Mouse (Mus musculus) ES-E14 (cell line): ENCODE data around the gene Tmem39a.

Experiments
- HCFC1 ChIP-seq: IDR thresholded peaks from 2 replicates; pipeline ENCODE4 v1.6.1; 2012; ENCODE audit warnings: low read length, inconsistent platforms, borderline replicate concordance; ENCODE audit not compliant: insufficient read depth
- MAFK ChIP-seq: IDR thresholded peaks from 2 replicates; pipeline ENCODE4 v1.6.1; 2014; ENCODE audit warnings: mild to moderate bottlenecking, low read depth, low read length, inconsistent platforms; ENCODE audit not compliant: insufficient read depth
- ZC3H11A ChIP-seq: IDR thresholded peaks from 2 replicates; pipeline ENCODE4 v1.6.1; 2012; ENCODE audit warnings: low read depth, mild to moderate bottlenecking, inconsistent platforms, low read length, borderline replicate concordance
- ZNF384 ChIP-seq: IDR thresholded peaks from 2 replicates; pipeline ENCODE4 v1.6.1; 2012; ENCODE audit warnings: low read depth, low read length, inconsistent platforms

GRCm38 (mm10) chr16:38526264-38526663, 32.2 kb upstream of the Tmem39a start:
- TF ChIP-seq MAFK (no peak), ZC3H11A (no peak), ZNF384 (no peak), HCFC1 (no peak)
